Mouse (Mus musculus) MEL (cell line): ENCODE results near the gene Ube2d2b.

ENCODE experiments used
- CTCF ChIP-seq, 3 experiments: IDR thresholded peaks in 2 of 3; conservative IDR thresholded peaks in 1 of 3; 2 replicates each; pipeline ENCODE4 v1.5.1; 2011 to 2012; ENCODE audit warnings: low read length in 3 of 3, low read depth in 2 of 3, mild to moderate bottlenecking in 2 of 3, improper control_type of control experiment in 1 of 3, inconsistent platforms in 1 of 3, mixed read lengths in 1 of 3, moderate library complexity in 1 of 3; ENCODE audit not compliant: control insufficient read depth in 1 of 3, insufficient read depth in 1 of 3, poor library complexity in 1 of 3, severe bottlenecking in 1 of 3
- E2F4 ChIP-seq: IDR thresholded peaks from 2 replicates; pipeline ENCODE4 v1.6.1; 2011; ENCODE audit warnings: low read depth, low read length, improper control_type of control experiment, borderline replicate concordance
- MXI1 ChIP-seq: IDR thresholded peaks from 2 replicates; pipeline ENCODE4 v1.6.1; 2011; ENCODE audit warnings: mild to moderate bottlenecking, low read depth, low read length, improper control_type of control experiment
- POLR2A ChIP-seq, 2 experiments: IDR thresholded peaks; 2 replicates each; pipeline ENCODE4 v1.6.1; 2011 to 2012; ENCODE audit warnings: low read length in 2 of 2, mild to moderate bottlenecking in 2 of 2, control low read depth in 1 of 2, improper control_type of control experiment in 1 of 2, low read depth in 1 of 2, moderate library complexity in 1 of 2; ENCODE audit not compliant: control insufficient read depth in 1 of 2, insufficient read depth in 1 of 2, poor library complexity in 1 of 2

GRCm38 (mm10) chr5:107873886-107874302 is 44.0 kb downstream of the Ube2d2b start:
- peak; percentile 63 for TF ChIP-seq MXI1
- 0 out of 4 replicates have a peak, but pooled peaks of 1 of the 2 experiments have one; percentile 26 for TF ChIP-seq POLR2A (IDR thresholded peaks at IDR 0.05; ENCODE audit: control insufficient read depth in 1 of 2, insufficient read depth in 1 of 2, low read depth in 1 of 2, low read length in 2 of 2, poor library complexity in 1 of 2)
- TF ChIP-seq CTCF (IDR thresholded peaks at IDR 0.05 in 2 of 3, conservative IDR thresholded peaks at IDR 0.05 in 1 of 3; ENCODE audit: control insufficient read depth in 1 of 3, insufficient read depth in 1 of 3, low read depth in 2 of 3, low read length in 3 of 3, poor library complexity in 1 of 3, severe bottlenecking in 1 of 3): no peak
- TF ChIP-seq E2F4: no peak
